Mouse (Mus musculus): Measurements from ENCODE around the gene Zfand4. TPM values are rescaled to one million over a fixed set of nuclear protein-coding genes. Genes with fewer than 3 reads are reported as not detected.

The Zfand4 gene
- polyA plus RNA-seq (2017; shearing (Covaris generic)), result 0.95 TPM

GRCm38 (mm10) chr6:116264018-116264651 lies at the start of gene Zfand4:
Zfand4 (plus strand) TSS chr6:116264222.

GRCm38 (mm10) chr6:116337835-116338501 lies 73.9 kb downstream of the Zfand4 start, which contains the start of gene March8:
March8 (plus strand) TSS chr6:116338024.

Other genes starting within 250 kb of the Zfand4 start
- gene Tmcc1, start 70.7 kb upstream of the Zfand4 start, polyA plus RNA-seq (2017; shearing (Covaris generic)), result 14.6 TPM
- gene Washc2, start 56.2 kb upstream of the Zfand4 start, polyA plus RNA-seq (2017; shearing (Covaris generic)), result 73.3 TPM
- 0.77 TPM for gene March8, start 73.8 kb downstream of the Zfand4 start, polyA plus RNA-seq (2017; shearing (Covaris generic))
- not detected for gene Alox5, start 197.0 kb downstream of the Zfand4 start, polyA plus RNA-seq (2017; shearing (Covaris generic))
- not detected for gene Olfr211, start 224.9 kb downstream of the Zfand4 start, polyA plus RNA-seq (2017; shearing (Covaris generic))
- 0.16 TPM for gene Olfr212, start 242.3 kb downstream of the Zfand4 start, polyA plus RNA-seq (2017; shearing (Covaris generic))